Mouse (Mus musculus) A20 (cell line): Measurements from ENCODE around the gene Xxylt1.

ENCODE experiments used
- DNase-seq: peaks from one replicate; pipeline ENCODE4 v3.0.0-alpha.2; 2011; ENCODE audit warnings: low read depth, low spot score

Xxylt1 gene

DNA sequence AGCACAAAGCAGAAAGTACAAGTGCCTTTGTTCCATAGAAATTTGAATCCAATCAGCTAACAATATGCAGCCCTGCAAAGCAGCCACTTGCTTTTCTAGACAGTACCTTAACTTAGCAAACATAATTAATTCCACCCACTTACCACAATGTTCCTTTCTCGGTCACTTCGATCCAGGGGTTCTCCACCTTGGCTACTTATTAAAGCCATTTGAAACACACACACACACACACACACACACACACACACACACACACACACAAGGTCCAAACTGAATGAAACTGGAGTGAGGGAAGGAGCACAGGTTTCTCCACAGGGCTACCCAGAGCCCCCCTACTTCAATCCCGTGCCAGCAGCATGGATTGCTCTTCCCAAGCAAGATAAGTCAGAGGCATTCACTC lies 164.3 kb downstream of the Xxylt1 start:
- no peak for DNase-seq

DNA sequence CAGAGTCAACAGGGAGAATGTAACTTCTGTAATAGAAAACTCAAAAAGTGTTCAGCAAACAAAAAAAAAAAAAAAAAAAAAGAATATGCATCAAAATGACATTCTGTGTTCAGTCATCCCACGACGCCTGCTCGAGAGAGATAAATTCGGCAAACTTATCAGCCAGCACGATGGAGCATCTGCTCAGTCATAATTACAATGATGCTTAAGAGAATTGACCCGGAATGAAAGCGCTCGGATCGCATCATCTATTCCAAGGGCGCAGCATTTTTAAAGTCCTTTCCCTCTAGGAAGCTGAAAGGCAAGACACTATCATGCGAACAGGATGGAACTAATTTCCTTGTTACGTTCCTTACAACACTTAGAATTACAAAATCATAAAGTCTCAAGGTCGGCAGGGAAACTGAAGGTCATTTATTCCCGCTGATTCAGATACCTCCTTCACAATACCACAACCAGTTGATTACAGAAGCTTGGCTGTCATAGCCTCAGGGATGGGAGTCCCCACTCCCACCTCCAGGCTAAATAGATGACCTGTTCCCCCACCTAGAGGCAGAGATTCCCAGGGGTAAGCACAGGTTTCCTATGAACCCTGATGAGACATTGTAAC lies 165.5 kb downstream of the Xxylt1 start:
- no peak for DNase-seq
